Mouse (Mus musculus): ENCODE results near the gene Rps26.

Rps26 gene

DNA sequence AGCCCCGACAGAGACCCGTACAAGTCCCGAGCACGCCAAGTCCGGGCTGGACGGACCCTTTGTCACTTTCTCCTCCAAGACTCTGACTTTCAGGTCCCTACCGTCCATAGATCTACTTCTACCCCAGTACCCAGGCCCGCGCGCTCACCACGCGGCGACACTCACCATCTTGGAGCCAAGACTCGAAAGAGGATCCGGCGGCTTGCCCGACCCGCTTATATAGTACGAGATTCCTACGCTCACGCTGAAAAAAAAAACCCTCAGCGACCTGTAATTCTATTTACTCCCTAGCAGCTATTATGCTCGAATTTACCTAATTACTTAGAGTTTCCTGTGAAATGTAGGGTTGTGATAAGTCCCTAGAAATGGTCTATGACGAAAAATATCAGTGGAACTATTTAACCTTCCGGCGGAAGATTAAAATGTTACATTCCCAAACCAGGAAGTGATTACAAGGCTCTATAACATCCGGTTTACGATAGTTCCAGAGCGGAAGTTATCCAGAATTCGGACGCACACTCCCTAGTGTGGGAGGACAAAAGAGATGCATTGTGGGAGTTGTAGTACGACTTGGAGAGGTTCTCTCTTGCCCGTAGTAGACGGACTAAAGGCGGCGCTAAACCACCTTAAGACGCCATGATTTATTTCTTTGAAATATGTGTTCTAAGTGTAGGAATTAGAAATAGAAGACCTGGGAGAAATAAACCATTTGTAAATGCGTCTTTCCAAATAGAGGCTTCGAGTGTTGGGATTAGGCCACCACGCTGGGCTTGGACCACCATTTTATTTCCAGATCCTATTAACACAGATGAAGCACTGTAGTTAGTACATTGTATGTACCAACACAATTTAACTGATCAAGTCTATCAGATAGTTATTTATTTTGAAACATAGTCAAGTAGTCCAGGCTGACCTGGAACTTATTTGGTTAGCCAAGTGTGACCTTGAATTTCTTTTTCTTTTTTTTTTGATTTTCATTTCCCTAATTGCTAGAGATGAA is at the start of gene Rps26:
Gene Rps26, minus strand, starts transcription at position 437 of the 1,000 bp plus-strand sequence.
- peak; percentile 77 to 84 for DNase-seq

DNA sequence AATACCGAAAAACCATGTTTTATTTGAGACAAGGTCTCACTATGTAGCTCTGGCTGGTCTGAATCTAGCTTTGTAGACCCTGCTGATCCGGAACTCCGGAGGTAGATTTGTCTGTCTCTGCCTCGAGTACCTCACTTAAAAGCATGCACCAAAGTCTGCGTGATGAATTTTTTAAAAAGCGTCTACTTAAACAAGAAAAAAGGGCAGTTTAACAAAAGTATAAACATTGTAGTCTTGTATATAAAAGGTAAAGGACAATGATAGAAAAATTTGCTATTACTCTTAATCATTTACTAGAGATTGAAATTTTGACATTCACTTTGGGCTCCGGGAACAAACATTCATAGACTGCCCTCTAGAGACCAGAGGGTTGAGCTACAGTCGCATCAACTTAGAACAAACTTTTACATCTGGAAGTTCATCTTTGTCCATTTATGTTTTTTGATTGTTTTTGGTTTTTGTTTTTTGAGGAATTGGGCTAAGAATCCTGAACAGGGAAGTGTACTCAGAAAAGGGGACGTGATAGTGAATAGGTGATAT is 48.0 kb upstream of the Rps26 start:
- DNase-seq: no peak

- DNase-seq: peak; percentile 87 to 91
Observed at GRCm38 (mm10) chr10:128673763-128674468, 47.4 kb upstream of the Rps26 start, which contains the start of gene Suox. TSS of gene Suox (minus strand) at chr10:128674073.

DNA sequence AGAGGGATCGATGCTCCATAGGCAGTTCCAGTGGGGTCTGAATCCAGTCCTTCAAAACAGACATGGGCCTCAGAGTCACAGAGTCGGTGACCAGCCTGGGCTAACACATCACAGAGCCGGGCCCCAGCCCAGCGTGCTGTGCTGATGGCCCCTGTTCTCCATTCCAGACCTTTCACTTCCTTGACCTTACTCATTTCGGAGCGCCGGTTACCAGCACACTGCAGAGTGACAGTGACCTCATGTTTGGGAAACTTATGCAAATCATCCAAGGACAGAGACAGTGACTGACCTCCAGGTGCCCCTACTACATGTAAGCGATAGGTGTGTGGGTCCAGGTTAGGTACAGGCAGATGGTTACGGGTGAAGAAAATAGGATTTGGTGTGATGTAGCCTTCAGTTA is 44.6 kb upstream of the Rps26 start:
- DNase-seq: no peak

DNA sequence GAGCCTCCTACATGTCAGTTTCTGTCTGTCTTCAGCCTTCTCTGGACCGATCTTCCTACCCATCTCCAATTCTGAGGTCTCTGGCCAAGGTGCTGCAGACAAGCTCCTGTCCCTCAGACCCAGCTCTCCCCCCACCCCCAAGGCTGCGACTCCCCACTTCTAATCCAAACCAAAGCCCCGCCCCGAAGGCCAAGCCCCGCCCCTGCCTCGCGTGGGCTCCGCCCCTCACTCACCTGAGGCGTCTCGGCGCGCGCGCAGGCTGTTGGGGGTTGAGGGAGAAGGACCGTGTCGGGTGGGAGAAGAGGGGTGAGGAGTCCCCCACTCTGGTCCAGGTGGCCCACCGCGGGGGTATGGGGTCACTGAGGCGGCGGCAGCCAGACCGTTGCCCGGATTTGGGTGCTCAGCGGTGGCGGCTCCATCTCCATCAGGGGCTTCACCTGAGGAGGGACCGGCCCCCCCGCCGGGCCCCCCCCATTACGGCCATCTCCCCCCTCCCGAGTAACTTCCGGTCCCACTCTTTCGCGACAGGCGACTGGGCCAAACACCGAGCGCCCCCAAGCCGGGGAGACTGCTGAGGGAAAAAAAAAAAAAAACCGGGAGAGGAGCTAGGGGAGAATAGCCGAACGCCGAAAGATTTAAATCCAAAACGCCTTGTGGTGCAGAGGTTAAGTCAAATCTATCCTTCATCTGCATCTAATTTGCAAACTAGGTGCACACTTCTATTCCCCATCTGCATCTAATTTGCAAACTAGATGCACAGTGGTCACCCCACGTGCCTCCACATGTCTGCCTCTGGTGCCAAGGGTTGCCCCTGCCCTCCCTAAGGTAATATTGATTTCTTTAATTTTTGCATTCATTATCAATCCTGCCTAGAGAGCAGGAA is 42.5 kb upstream of the Rps26 start:
- peak; percentile 67 to 73 for DNase-seq

DNA sequence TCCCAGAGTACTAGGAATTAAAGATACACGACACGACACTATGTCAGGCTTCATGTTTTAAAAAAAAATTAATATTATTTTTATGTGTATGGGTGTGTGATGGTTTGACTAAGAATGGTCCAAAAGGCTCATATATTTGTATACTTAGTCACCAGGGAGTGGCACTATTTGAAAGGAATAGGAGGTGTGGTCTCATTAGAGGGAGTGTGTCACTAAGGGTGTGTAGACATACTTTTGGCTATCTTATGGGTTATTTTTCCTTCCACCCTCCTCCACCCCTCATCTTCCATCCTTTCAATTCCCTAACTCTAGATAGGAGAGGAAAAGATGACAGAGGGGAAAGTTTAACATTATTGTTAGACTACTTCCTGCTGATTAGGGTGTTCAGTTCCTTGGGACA is 39.3 kb upstream of the Rps26 start:
- DNase-seq: no peak

GRCm38 (mm10) chr10:128665307-128665706 is 38.8 kb upstream of the Rps26 start:
- no peak for DNase-seq

GRCm38 (mm10) chr10:128664808-128665207 is 38.3 kb upstream of the Rps26 start:
- no peak for DNase-seq

DNA sequence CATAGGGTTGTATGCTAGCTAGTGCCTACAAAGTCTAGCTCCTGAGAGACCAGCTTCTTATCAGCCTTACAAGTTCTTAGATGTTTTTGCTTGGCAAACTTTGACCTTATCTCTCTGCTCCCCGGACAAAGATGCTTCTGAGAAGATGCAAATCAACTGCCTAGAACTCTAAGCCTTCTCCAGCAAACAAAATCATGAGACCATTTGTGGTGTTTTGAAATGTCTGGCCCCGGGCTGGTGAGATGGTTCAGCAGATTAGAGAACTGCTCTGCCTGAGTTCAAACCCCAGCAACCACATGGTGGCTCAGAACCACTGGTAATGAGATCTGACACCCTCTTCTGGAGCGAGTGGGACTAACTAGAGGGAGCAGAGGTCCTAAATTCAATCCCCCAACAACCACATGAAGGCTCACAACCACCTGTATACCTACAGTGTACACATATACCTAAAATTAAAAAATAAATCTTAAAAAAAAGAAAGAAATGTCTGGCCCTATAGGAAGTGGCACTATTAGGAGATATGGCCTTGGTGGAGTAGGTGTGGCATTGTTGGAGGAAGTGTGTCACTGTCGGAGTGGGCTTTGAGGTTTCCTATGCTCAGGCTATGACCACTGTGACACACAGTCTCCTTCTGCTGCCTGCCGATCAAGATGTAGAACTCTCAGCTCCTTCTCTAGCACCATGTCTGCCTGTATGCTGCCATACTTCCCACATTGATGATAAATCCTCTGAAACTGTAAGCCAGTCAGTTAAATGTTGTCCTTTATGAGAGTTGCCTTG is 37.1 kb upstream of the Rps26 start:
- no peak for DNase-seq

DNA sequence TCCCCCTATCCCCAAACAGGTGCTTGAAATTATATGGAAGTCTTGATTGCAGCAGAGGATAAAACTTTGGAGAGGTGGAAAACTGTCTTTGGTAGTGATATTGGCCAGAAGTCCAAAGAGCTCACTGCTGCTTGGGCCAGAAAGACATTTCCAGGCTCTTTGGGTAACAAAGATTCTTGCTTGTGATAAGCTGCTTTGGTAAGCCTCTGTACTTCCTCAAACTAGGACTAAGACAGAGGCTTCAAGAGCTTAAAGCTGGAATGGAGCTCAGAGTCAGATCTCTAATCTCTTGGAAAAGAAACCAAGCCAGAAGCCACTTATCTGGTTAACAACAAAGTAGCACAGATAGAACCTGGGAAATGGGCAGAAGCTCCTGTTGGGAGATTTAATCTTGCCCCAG is 35.9 kb upstream of the Rps26 start:
- DNase-seq: no peak

DNA sequence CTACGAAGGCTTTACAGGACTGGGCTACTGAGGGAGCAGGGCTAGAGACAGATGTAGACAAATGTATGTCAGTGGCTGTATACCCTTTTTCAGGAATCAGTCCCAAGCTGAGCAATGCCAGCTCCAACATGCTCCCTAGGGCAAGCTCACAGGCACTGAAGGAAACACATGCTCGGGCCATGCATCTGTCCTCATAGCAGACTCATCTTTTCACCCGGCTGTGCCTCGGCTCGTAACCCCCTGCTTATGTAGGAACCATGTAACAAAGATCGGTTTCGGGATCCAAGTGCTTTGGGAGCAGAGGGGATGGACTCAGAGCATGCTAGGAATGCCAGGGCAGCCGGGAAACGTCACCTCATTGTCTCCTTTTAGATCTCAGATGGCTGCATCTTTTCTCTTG is 32.9 kb upstream of the Rps26 start:
- no peak for DNase-seq

- DNase-seq: no peak
Observed at GRCm38 (mm10) chr10:128657844-128658243, 31.3 kb upstream of the Rps26 start.

- no peak for DNase-seq
Observed at GRCm38 (mm10) chr10:128656731-128657130, 30.2 kb upstream of the Rps26 start.

DNA sequence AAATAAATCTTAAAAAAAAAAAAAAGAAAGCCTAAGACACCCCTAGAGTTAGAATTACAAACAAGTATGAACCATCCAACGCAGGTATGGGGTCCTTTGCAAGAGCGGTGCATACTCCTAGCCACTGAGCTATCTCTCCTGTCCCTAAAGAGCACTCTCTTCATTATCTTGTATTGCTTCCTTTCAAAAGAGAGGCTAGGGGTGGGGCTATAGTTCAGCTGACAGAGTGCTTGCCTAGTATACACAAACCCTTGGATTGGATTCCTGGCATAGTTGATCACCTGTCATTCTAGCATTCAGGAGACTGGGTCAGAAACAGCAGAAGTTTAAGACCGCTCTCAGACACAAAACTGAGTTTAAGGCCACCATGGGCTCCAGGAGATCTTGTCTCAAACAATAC is 28.7 kb upstream of the Rps26 start:
- DNase-seq: no peak

GRCm38 (mm10) chr10:128653866-128654265 is 27.3 kb upstream of the Rps26 start:
- DNase-seq: no peak

- DNase-seq: peak; percentile 38 to 47
Observed at GRCm38 (mm10) chr10:128646139-128647089, 19.9 kb upstream of the Rps26 start.

DNA sequence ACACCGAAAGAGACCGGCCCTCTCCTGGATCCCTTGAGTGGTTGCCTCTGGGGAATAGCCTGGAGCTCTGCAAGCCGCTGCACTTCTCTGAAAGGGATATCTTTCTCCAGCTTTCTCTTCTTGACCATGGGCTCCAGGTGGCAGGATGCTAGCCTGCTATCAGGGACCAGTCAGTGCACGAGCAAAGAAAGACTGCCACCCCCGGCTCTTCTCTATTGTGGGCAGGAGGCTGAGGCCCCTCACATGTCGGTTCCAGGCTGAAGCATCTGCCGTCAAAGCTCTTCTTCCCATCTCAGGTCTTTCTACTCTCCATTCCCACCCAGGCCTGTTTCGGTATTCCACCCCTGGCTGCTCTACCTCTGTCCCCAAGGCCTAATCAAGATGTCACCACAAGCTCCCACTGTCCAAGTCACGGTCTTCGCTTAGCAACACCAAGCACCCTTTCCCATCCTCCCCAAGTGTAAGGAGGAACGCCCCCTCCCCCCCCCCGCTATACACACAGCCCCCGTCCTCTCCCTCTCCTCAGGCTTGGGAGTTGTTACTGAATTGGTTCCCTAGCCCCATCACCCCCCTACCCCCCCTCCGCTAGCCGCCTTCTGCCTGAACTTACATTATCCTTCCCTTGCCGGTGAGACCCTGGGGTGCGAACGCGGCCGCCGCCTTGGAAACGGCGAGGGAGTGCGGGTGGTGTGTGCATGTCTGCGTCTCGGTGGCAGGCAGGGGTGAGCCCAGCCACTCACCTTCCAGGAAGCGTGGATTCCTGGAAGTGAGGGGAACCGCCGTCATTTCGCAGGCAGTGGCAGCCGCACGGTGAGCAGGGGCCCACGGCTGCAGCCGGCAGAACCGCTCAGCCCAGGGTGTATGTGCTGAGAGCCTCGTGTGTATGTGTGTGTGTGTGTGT is 18.8 kb upstream of the Rps26 start, which contains the start of gene Ikzf4:
Gene Ikzf4, minus strand, starts transcription at position 881 of the 901 bp plus-strand sequence.
- peak; percentile 47 to 57 for DNase-seq

DNA sequence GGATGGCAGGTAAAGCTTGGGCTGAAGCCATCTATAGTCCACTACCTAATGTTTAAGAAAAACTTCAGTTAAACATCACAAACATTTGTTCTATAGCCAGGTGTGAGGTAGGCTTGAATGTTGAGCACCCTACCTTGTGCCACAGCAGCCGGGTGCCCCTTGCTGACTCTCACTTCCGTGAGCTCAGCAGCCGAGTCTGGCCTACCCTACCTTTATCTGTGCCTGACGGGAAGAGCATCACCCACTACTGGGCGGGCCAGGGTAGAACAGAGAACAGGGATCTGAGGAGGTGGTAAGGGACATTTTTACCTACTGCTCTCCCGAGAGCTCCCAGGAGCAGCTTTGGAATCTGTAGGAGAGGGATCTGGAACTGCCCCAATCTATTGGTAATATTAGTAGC is 16.2 kb upstream of the Rps26 start:
- no peak for DNase-seq

GRCm38 (mm10) chr10:128641871-128642270 is 15.3 kb upstream of the Rps26 start:
- no peak for DNase-seq
